Mouse (Mus musculus) liver, postnatal 0 days (tissue): ENCODE measurements at regions not wholly inside any gene's neighbourhood (a gene's known extent, or its start where the extent isn't known, plus 50 kb on each side); places are given as distances from the start of the nearest gene placed in this dataset.

Experiments
- CTCF ChIP-seq: sonication (generic); IDR thresholded peaks from 2 replicates; pipeline ENCODE4 v1.5.1; 2016; ENCODE audit warnings: antibody characterized with exemption, low read depth
- EP300 ChIP-seq: IDR thresholded peaks from 2 replicates; pipeline ENCODE4 v1.6.1; 2016; ENCODE audit warnings: antibody characterized with exemption, low read depth, mild to moderate bottlenecking

GRCm38 (mm10) chr9:61032448-61033433 is 238.4 kb downstream of the Uaca start:
- TF ChIP-seq CTCF, result no peak
- no peak for TF ChIP-seq EP300
